Comparison of ENCODE assay signal across 15 mouse cellular contexts in genomic region chr7:63717903-63718302, GRCm38 (mm10).
"Had no signal": no experiment of that assay in that cellular context is flagged by ENCODE, and none has a peak within 500 bp of the region (broad histone marks: within the 10 kb centered on the region; RNA-seq: fewer than 3 reads in every experiment).

No protein-coding gene starts in this region.

- H3K4me1 ChIP-seq: liver, embryonic 13.5 days; stomach, embryonic 15.5 days had no signal

- H3K36me3 ChIP-seq: liver, embryonic 13.5 days; stomach, embryonic 15.5 days had no signal

- H3K4me2 ChIP-seq: liver, embryonic 13.5 days; midbrain, embryonic 11.5 days; stomach, embryonic 15.5 days had no signal

- H3K27ac ChIP-seq: layer of hippocampus, adult 2 months; liver, embryonic 13.5 days; stomach, embryonic 15.5 days had no signal

- H3K27me3 ChIP-seq: liver, embryonic 13.5 days; stomach, embryonic 15.5 days had no signal

- H3K9me3 ChIP-seq: liver, embryonic 13.5 days; stomach, embryonic 15.5 days had no signal

- H3K4me3 ChIP-seq: layer of hippocampus, adult 2 months; liver, embryonic 13.5 days; stomach, embryonic 15.5 days had no signal

- DNase-seq: kidney, adult 11 months; kidney, adult 9 months; kidney, postnatal 14 days; layer of hippocampus, adult 9-11 months; liver, embryonic 13.5 days; lung, adult 2 months; lung, postnatal 14 days; lung, postnatal 4 days; midbrain, embryonic 14.5 days; right cerebral cortex, postnatal 25 days; spleen, adult 18-20 months; thymus, postnatal 25 days had no signal

- H3K9ac ChIP-seq: liver, embryonic 13.5 days; stomach, embryonic 15.5 days had no signal
